Mouse (Mus musculus): ENCODE results near the gene Padi4. TPM values are rescaled to one million over a fixed set of nuclear protein-coding genes. Genes with fewer than 3 reads are reported as not detected.

The Padi4 gene
- polyA plus RNA-seq, 1 experiment from 2014 or later, result 2.2 TPM

GRCm38 (mm10) chr4:140741401-140741800, 32.6 kb downstream of the Padi4 start:
- 85% methylated on average over 6 of the region's 6 CpGs for WGBS
- DNase-seq (ENCODE audit: low spot score) (no peak), ATAC-seq (replicated peaks; ENCODE audit: low FRiP score, low TSS enrichment, low read depth) (no peak)
- Histone ChIP-seq H3K27me3 (replicated peaks; ENCODE audit: control insufficient read depth, insufficient read depth, low read length) (no peaks in the 10 kb centered on the region), H3K27ac (ENCODE audit: low read depth) (no peak overlapping the region), H3K36me3 (ENCODE audit: control insufficient read depth, insufficient read depth, low read length) (no peaks in the 10 kb centered on the region), H3K4me3 (ENCODE audit: low read depth, low read length) (no peak overlapping the region), H3K9ac (ENCODE audit: low read length) (no peak overlapping the region), H3K9me3 (ENCODE audit: control insufficient read depth, low read length) (no peaks in the 10 kb centered on the region), H3K4me1 (replicated peaks; ENCODE audit: control insufficient read depth, insufficient read depth, low read length) (no peaks in the 10 kb centered on the region), H3K4me2 (ENCODE audit: low read length) (no peak overlapping the region)

- DNase-seq (ENCODE audit: low spot score) (no peak), ATAC-seq (replicated peaks; ENCODE audit: low FRiP score, low TSS enrichment, low read depth) (no peak)
- no peak overlapping the region for H3K4me2 ChIP-seq (ENCODE audit: low read length)
- WGBS, result 89% methylated on average over 11 of the region's 11 CpGs
- no peaks in the 10 kb centered on the region for H3K4me1 ChIP-seq (replicated peaks; ENCODE audit: control insufficient read depth, insufficient read depth, low read length)
- H3K36me3 ChIP-seq (ENCODE audit: control insufficient read depth, insufficient read depth, low read length), result no peaks in the 10 kb centered on the region
- H3K27ac ChIP-seq (ENCODE audit: low read depth), result no peak overlapping the region
- no peaks in the 10 kb centered on the region for H3K9me3 ChIP-seq (ENCODE audit: control insufficient read depth, low read length)
- H3K4me3 ChIP-seq (ENCODE audit: low read depth, low read length), result no peak overlapping the region
- H3K9ac ChIP-seq (ENCODE audit: low read length), result no peak overlapping the region
- H3K27me3 ChIP-seq (replicated peaks; ENCODE audit: control insufficient read depth, insufficient read depth, low read length), result no peaks in the 10 kb centered on the region
Observed at GRCm38 (mm10) chr4:140740655-140741054, 33.4 kb downstream of the Padi4 start.

GRCm38 (mm10) chr4:140732871-140733270, 41.2 kb downstream of the Padi4 start:
- H3K9me3 ChIP-seq (ENCODE audit: control insufficient read depth, low read length), result no peaks in the 10 kb centered on the region
- 64% methylated on average over 7 of the region's 7 CpGs for WGBS
- H3K4me1 ChIP-seq (replicated peaks; ENCODE audit: control insufficient read depth, insufficient read depth, low read length), result no peaks in the 10 kb centered on the region
- no peaks in the 10 kb centered on the region for H3K27me3 ChIP-seq (replicated peaks; ENCODE audit: control insufficient read depth, insufficient read depth, low read length)
- no peak overlapping the region for H3K4me3 ChIP-seq (ENCODE audit: low read depth, low read length)
- H3K27ac ChIP-seq (ENCODE audit: low read depth), result no peak overlapping the region
- no peak for ATAC-seq (replicated peaks; ENCODE audit: low FRiP score, low TSS enrichment, low read depth)
- H3K36me3 ChIP-seq (ENCODE audit: control insufficient read depth, insufficient read depth, low read length), result no peaks in the 10 kb centered on the region
- DNase-seq (ENCODE audit: low spot score), result no peak
- H3K4me2 ChIP-seq (ENCODE audit: low read length), result no peak overlapping the region
- H3K9ac ChIP-seq (ENCODE audit: low read length), result no peak overlapping the region

GRCm38 (mm10) chr4:140731654-140732053, 42.4 kb downstream of the Padi4 start:
- no peaks in the 10 kb centered on the region for H3K9me3 ChIP-seq (ENCODE audit: control insufficient read depth, low read length)
- no peaks in the 10 kb centered on the region for H3K4me1 ChIP-seq (replicated peaks; ENCODE audit: control insufficient read depth, insufficient read depth, low read length)
- H3K9ac ChIP-seq (ENCODE audit: low read length), result no peak overlapping the region
- no peak for ATAC-seq (replicated peaks; ENCODE audit: low FRiP score, low TSS enrichment, low read depth)
- no peak overlapping the region for H3K4me2 ChIP-seq (ENCODE audit: low read length)
- H3K36me3 ChIP-seq (ENCODE audit: control insufficient read depth, insufficient read depth, low read length), result no peaks in the 10 kb centered on the region
- no peaks in the 10 kb centered on the region for H3K27me3 ChIP-seq (replicated peaks; ENCODE audit: control insufficient read depth, insufficient read depth, low read length)
- H3K4me3 ChIP-seq (ENCODE audit: low read depth, low read length), result no peak overlapping the region
- no peak for DNase-seq (ENCODE audit: low spot score)
- H3K27ac ChIP-seq (ENCODE audit: low read depth), result no peak overlapping the region
- 79% methylated on average over 4 of the region's 4 CpGs for WGBS

- Histone ChIP-seq H3K27me3 (replicated peaks; ENCODE audit: control insufficient read depth, insufficient read depth, low read length) (no peaks in the 10 kb centered on the region), H3K4me1 (replicated peaks; ENCODE audit: control insufficient read depth, insufficient read depth, low read length) (no peaks in the 10 kb centered on the region), H3K9me3 (ENCODE audit: control insufficient read depth, low read length) (no peaks in the 10 kb centered on the region), H3K9ac (ENCODE audit: low read length) (no peak overlapping the region), H3K27ac (ENCODE audit: low read depth) (no peak overlapping the region), H3K4me2 (ENCODE audit: low read length) (no peak overlapping the region), H3K36me3 (ENCODE audit: control insufficient read depth, insufficient read depth, low read length) (peaks cover 17% of the 10 kb centered on the region), H3K4me3 (ENCODE audit: low read depth, low read length) (no peak overlapping the region)
- no peak for ATAC-seq (replicated peaks; ENCODE audit: low FRiP score, low TSS enrichment, low read depth)
- no peak for DNase-seq (ENCODE audit: low spot score)
- WGBS, result 85% methylated on average over 12 of the region's 12 CpGs
Observed at GRCm38 (mm10) chr4:140726907-140727306, 47.1 kb downstream of the Padi4 start.

- Histone ChIP-seq H3K36me3 (ENCODE audit: control insufficient read depth, insufficient read depth, low read length) (peaks cover 39% of the 10 kb centered on the region), H3K27ac (ENCODE audit: low read depth) (no peak overlapping the region), H3K4me3 (ENCODE audit: low read depth, low read length) (no peak overlapping the region), H3K9me3 (ENCODE audit: control insufficient read depth, low read length) (no peaks in the 10 kb centered on the region), H3K4me1 (replicated peaks; ENCODE audit: control insufficient read depth, insufficient read depth, low read length) (no peaks in the 10 kb centered on the region), H3K4me2 (ENCODE audit: low read length) (no peak overlapping the region), H3K9ac (ENCODE audit: low read length) (no peak overlapping the region), H3K27me3 (replicated peaks; ENCODE audit: control insufficient read depth, insufficient read depth, low read length) (no peaks in the 10 kb centered on the region)
- DNase-seq (ENCODE audit: low spot score) (no peak), ATAC-seq (replicated peaks; ENCODE audit: low FRiP score, low TSS enrichment, low read depth) (no peak)
- WGBS, result 67% methylated on average over 6 of the region's 6 CpGs
Observed at GRCm38 (mm10) chr4:140724739-140725138, 49.3 kb downstream of the Padi4 start.

GRCm38 (mm10) chr4:140723801-140724200, 50.2 kb downstream of the Padi4 start:
- DNase-seq (ENCODE audit: low spot score) (peak; percentile 79), ATAC-seq (replicated peaks; ENCODE audit: low FRiP score, low TSS enrichment, low read depth) (peak; percentile 41)
- Histone ChIP-seq H3K27ac (ENCODE audit: low read depth) (no peak overlapping the region), H3K9me3 (ENCODE audit: control insufficient read depth, low read length) (no peaks in the 10 kb centered on the region), H3K36me3 (ENCODE audit: control insufficient read depth, insufficient read depth, low read length) (peaks cover 48% of the 10 kb centered on the region), H3K9ac (ENCODE audit: low read length) (no peak overlapping the region), H3K4me3 (ENCODE audit: low read depth, low read length) (no peak overlapping the region), H3K4me1 (replicated peaks; ENCODE audit: control insufficient read depth, insufficient read depth, low read length) (no peaks in the 10 kb centered on the region), H3K27me3 (replicated peaks; ENCODE audit: control insufficient read depth, insufficient read depth, low read length) (no peaks in the 10 kb centered on the region), H3K4me2 (ENCODE audit: low read length) (no peak overlapping the region)
- WGBS, result 52% methylated on average over 5 of the region's 5 CpGs

GRCm38 (mm10) chr4:140723192-140723591, 50.8 kb downstream of the Padi4 start:
- no peak overlapping the region for H3K9ac ChIP-seq (ENCODE audit: low read length)
- no peak overlapping the region for H3K4me3 ChIP-seq (ENCODE audit: low read depth, low read length)
- 79% methylated on average over 9 of the region's 9 CpGs for WGBS
- no peaks in the 10 kb centered on the region for H3K9me3 ChIP-seq (ENCODE audit: control insufficient read depth, low read length)
- no peaks in the 10 kb centered on the region for H3K27me3 ChIP-seq (replicated peaks; ENCODE audit: control insufficient read depth, insufficient read depth, low read length)
- H3K36me3 ChIP-seq (ENCODE audit: control insufficient read depth, insufficient read depth, low read length), result peaks cover 54% of the 10 kb centered on the region
- ATAC-seq (replicated peaks; ENCODE audit: low FRiP score, low TSS enrichment, low read depth), result no peak
- no peak overlapping the region for H3K4me2 ChIP-seq (ENCODE audit: low read length)
- no peak for DNase-seq (ENCODE audit: low spot score)
- H3K4me1 ChIP-seq (replicated peaks; ENCODE audit: control insufficient read depth, insufficient read depth, low read length), result no peaks in the 10 kb centered on the region
- H3K27ac ChIP-seq (ENCODE audit: low read depth), result no peak overlapping the region

GRCm38 (mm10) chr4:140722710-140723109, 51.3 kb downstream of the Padi4 start:
- H3K4me3 ChIP-seq (ENCODE audit: low read depth, low read length), result no peak overlapping the region
- H3K4me1 ChIP-seq (replicated peaks; ENCODE audit: control insufficient read depth, insufficient read depth, low read length), result no peaks in the 10 kb centered on the region
- H3K27me3 ChIP-seq (replicated peaks; ENCODE audit: control insufficient read depth, insufficient read depth, low read length), result no peaks in the 10 kb centered on the region
- H3K4me2 ChIP-seq (ENCODE audit: low read length), result no peak overlapping the region
- no peak for ATAC-seq (replicated peaks; ENCODE audit: low FRiP score, low TSS enrichment, low read depth)
- 76% methylated on average over 9 of the region's 9 CpGs for WGBS
- no peak overlapping the region for H3K9ac ChIP-seq (ENCODE audit: low read length)
- H3K27ac ChIP-seq (ENCODE audit: low read depth), result no peak overlapping the region
- no peak for DNase-seq (ENCODE audit: low spot score)
- H3K9me3 ChIP-seq (ENCODE audit: control insufficient read depth, low read length), result no peaks in the 10 kb centered on the region
- peaks cover 59% of the 10 kb centered on the region for H3K36me3 ChIP-seq (ENCODE audit: control insufficient read depth, insufficient read depth, low read length)
